Mouse (Mus musculus): ENCODE data around the gene Prkar2a. TPM values are rescaled to one million over a fixed set of nuclear protein-coding genes. Genes with fewer than 3 reads are reported as not detected.

Prkar2a gene
- polyA plus RNA-seq, 1 experiment from 2014 or later: 57.1 TPM

- Histone ChIP-seq H3K27me3 (peaks cover 17% of the 10 kb centered on the region), H3K4me2 (replicated peaks) (peak overlapping the region; percentile 81), H3K4me3 (no peak overlapping the region), H3K9ac (replicated peaks) (no peak overlapping the region), H3K36me3 (no peaks in the 10 kb centered on the region), H3K4me1 (peaks cover 31% of the 10 kb centered on the region), H3K27ac (replicated peaks) (no peak overlapping the region), H3K9me3 (no peaks in the 10 kb centered on the region)
- no peak for ATAC-seq (ENCODE audit: low FRiP score, low read depth)
- 89% methylated on average over 1 of the region's 1 CpGs for WGBS
These were observed 5.4 kb downstream of the Prkar2a start for GRCm38 (mm10) chr9:108694533-108694932.

- no peak overlapping the region for H3K4me3 ChIP-seq
- H3K4me2 ChIP-seq (replicated peaks): no peak overlapping the region
- H3K9ac ChIP-seq (replicated peaks): no peak overlapping the region
- no peak overlapping the region for H3K27ac ChIP-seq (replicated peaks)
- H3K9me3 ChIP-seq: no peaks in the 10 kb centered on the region
- no peaks in the 10 kb centered on the region for H3K36me3 ChIP-seq
- H3K27me3 ChIP-seq: no peaks in the 10 kb centered on the region
- no peak for ATAC-seq (ENCODE audit: low FRiP score, low read depth)
- H3K4me1 ChIP-seq: peaks cover 11% of the 10 kb centered on the region
These were observed 13.4 kb downstream of the Prkar2a start for GRCm38 (mm10) chr9:108702476-108702875.

DNA sequence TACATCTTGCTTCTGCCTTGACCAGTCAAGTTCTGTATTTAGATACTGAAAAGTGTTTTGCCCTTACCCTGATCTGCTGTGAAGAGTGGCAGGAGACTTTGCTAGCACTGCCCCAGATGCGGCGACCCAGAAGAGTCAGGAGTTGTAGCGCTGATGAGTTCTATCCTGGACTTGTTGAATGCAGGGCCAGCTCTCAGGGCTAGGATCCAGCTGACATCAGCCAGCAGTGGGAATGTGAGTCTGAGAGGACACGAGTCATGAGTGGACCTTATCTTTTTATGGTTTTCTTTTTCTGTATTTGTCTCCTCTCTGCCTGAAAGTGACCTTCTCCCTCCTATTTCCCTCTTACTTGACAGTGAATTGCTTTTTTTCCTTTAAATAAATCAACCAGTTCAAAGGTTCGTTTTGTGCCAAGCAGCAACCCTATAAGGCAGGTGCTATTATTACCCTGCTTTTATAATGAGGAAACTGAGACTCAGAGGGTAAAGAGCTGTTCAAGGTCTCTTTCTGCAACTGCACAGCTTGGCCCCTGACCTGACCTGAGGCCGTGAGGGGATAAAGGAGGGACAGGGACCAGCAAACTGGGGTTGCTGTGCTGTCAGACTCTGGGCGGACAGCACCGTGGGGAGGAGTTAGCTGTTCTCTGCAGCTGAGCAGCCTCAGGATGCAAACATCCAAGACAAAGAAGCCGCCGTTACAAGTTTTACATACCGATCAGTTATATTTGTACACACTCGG lies 14.4 kb downstream of the Prkar2a start:
- WGBS: 37% methylated on average over 12 of the region's 12 CpGs
- H3K9me3 ChIP-seq: no peaks in the 10 kb centered on the region
- H3K36me3 ChIP-seq: no peaks in the 10 kb centered on the region
- no peak for ATAC-seq (ENCODE audit: low FRiP score, low read depth)
- H3K4me2 ChIP-seq (replicated peaks): no peak overlapping the region
- no peak overlapping the region for H3K9ac ChIP-seq (replicated peaks)
- H3K27me3 ChIP-seq: no peaks in the 10 kb centered on the region
- 0 out of 2 replicates have a peak overlapping the region, but pooled peaks have one; percentile 22 for H3K27ac ChIP-seq (replicated peaks)
- H3K4me1 ChIP-seq: peaks cover 11% of the 10 kb centered on the region
- no peak overlapping the region for H3K4me3 ChIP-seq

GRCm38 (mm10) chr9:108704591-108704990 lies 15.5 kb downstream of the Prkar2a start:
- Histone ChIP-seq H3K4me2 (replicated peaks) (no peak overlapping the region), H3K9ac (replicated peaks) (no peak overlapping the region), H3K36me3 (no peaks in the 10 kb centered on the region), H3K4me1 (peaks cover 11% of the 10 kb centered on the region), H3K27me3 (no peaks in the 10 kb centered on the region), H3K4me3 (no peak overlapping the region), H3K9me3 (no peaks in the 10 kb centered on the region), H3K27ac (replicated peaks) (no peak overlapping the region)
- no peak for ATAC-seq (ENCODE audit: low FRiP score, low read depth)
- WGBS: 74% methylated on average over 7 of the region's 7 CpGs

DNA sequence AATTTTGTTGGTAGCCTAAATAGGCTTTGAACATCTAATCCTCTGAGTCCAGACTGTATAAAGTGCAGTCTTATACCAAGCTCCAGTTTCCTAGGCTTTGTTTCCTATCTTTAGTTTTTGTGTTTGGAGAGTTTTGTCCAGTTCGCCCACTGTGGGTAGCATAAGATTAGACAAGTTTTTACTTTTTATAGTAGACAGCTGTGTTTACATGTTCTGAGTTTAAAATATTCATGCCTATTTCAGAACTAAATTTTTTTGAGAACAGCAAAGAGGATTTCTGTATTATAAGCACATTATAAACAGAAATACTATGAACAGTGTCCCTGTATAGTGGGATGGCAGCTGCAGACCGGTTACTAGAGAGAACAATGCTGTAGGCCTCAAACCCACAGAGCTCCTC lies 18.1 kb downstream of the Prkar2a start:
- Histone ChIP-seq H3K27me3 (no peaks in the 10 kb centered on the region), H3K4me1 (peaks cover 11% of the 10 kb centered on the region), H3K9ac (replicated peaks) (no peak overlapping the region), H3K4me3 (no peak overlapping the region), H3K9me3 (no peaks in the 10 kb centered on the region), H3K36me3 (no peaks in the 10 kb centered on the region), H3K4me2 (replicated peaks) (no peak overlapping the region), H3K27ac (replicated peaks) (no peak overlapping the region)
- 89% methylated on average over 2 of the region's 2 CpGs for WGBS
- ATAC-seq (ENCODE audit: low FRiP score, low read depth): no peak

DNA sequence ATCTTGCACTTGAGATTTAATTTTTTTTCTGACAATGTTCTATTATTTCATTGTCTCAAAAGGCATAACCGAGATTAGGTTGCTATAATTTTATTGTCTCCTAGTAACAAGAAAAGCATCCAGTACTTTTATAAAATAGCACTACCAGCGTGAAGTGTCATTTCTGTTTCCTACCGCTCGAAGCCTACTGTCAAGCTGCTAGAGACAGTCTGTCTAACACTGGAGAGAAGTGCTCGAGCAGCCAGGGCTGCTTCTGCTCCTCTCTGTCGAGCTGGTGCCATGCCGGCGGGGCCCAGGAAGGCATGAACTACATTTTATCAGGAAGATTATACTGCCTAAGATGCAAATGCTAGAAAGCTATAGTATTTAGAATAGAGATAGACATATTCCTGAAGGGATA lies 19.7 kb downstream of the Prkar2a start:
- H3K4me1 ChIP-seq: peaks cover 6% of the 10 kb centered on the region
- no peak for ATAC-seq (ENCODE audit: low FRiP score, low read depth)
- no peak overlapping the region for H3K9ac ChIP-seq (replicated peaks)
- no peak overlapping the region for H3K27ac ChIP-seq (replicated peaks)
- H3K9me3 ChIP-seq: no peaks in the 10 kb centered on the region
- WGBS: 94% methylated on average over 8 of the region's 8 CpGs
- no peak overlapping the region for H3K4me2 ChIP-seq (replicated peaks)
- no peak overlapping the region for H3K4me3 ChIP-seq
- no peaks in the 10 kb centered on the region for H3K27me3 ChIP-seq
- H3K36me3 ChIP-seq: no peaks in the 10 kb centered on the region

- Histone ChIP-seq H3K27ac (replicated peaks) (no peak overlapping the region), H3K4me2 (replicated peaks) (no peak overlapping the region), H3K9me3 (no peaks in the 10 kb centered on the region), H3K4me3 (no peak overlapping the region), H3K36me3 (no peaks in the 10 kb centered on the region), H3K4me1 (no peaks in the 10 kb centered on the region), H3K9ac (replicated peaks) (no peak overlapping the region), H3K27me3 (no peaks in the 10 kb centered on the region)
- no peak for ATAC-seq (ENCODE audit: low FRiP score, low read depth)
- 85% methylated on average over 7 of the region's 7 CpGs for WGBS
These were observed 21.7 kb downstream of the Prkar2a start for GRCm38 (mm10) chr9:108710767-108711166.

- H3K27ac ChIP-seq (replicated peaks): no peak overlapping the region
- H3K36me3 ChIP-seq: 0 out of 2 replicates have a peak, but pooled peaks cover 9% of the 10 kb centered on the region
- H3K9me3 ChIP-seq: no peaks in the 10 kb centered on the region
- H3K27me3 ChIP-seq: no peaks in the 10 kb centered on the region
- ATAC-seq (ENCODE audit: low FRiP score, low read depth): no peak
- no peaks in the 10 kb centered on the region for H3K4me1 ChIP-seq
- H3K9ac ChIP-seq (replicated peaks): no peak overlapping the region
- 92% methylated on average over 4 of the region's 4 CpGs for WGBS
- no peak overlapping the region for H3K4me3 ChIP-seq
- no peak overlapping the region for H3K4me2 ChIP-seq (replicated peaks)
These were observed 27.1 kb downstream of the Prkar2a start for GRCm38 (mm10) chr9:108716199-108716598.

GRCm38 (mm10) chr9:108723751-108724150 lies 34.6 kb downstream of the Prkar2a start:
- ATAC-seq (ENCODE audit: low FRiP score, low read depth): no peak
- WGBS: 24% methylated on average over 2 of the region's 2 CpGs
- Histone ChIP-seq H3K9ac (replicated peaks) (no peak overlapping the region), H3K9me3 (no peaks in the 10 kb centered on the region), H3K4me3 (no peak overlapping the region), H3K4me2 (replicated peaks) (no peak overlapping the region), H3K27me3 (no peaks in the 10 kb centered on the region), H3K4me1 (no peaks in the 10 kb centered on the region), H3K36me3 (0 out of 2 replicates have a peak, but pooled peaks cover 16% of the 10 kb centered on the region), H3K27ac (replicated peaks) (no peak overlapping the region)

DNA sequence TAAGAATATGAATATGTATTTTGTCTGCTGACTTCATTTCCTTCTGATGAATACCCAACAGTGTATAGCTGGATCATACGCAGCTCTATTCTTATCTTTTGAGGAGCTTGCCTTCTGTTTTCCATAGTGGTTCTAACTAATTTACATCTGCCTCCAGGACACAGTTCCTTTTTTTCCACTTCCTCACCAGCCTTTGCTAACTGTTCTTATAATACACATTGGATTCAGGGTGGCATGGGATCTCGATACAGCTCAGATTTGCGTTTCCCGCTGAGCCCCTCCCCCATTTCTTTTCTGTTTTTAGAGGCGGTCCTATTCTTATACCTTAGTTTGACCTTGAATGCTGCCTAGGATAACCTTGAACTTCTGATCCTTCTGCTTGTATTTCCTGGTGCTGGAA lies 37.0 kb downstream of the Prkar2a start:
- Histone ChIP-seq H3K27ac (replicated peaks) (no peak overlapping the region), H3K9ac (replicated peaks) (no peak overlapping the region), H3K4me2 (replicated peaks) (no peak overlapping the region), H3K27me3 (no peaks in the 10 kb centered on the region), H3K36me3 (0 out of 2 replicates have a peak, but pooled peaks cover 11% of the 10 kb centered on the region), H3K9me3 (no peaks in the 10 kb centered on the region), H3K4me3 (no peak overlapping the region), H3K4me1 (no peaks in the 10 kb centered on the region)
- 91% methylated on average over 5 of the region's 5 CpGs for WGBS
- no peak for ATAC-seq (ENCODE audit: low FRiP score, low read depth)

DNA sequence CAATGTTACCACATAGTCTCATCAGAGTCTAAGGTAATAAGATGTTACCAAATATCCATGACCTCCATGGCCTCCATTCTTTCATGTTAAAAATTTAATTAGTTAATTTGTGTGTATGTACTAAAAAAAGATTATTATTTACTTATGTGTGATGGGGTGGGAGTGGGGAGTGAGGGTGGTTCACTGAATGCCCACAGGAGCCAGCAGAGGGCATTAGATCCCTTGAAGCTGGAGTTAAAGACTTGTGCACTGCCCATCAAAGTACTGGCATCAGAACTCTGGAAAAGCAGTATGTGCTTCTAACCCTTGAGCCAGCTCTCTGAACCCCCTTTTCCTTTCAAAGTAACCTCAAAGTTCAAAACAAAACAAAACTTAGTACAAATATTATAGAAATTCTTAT lies 39.9 kb downstream of the Prkar2a start:
- no peak overlapping the region for H3K27ac ChIP-seq (replicated peaks)
- 0 out of 2 replicates have a peak, but pooled peaks cover 12% of the 10 kb centered on the region for H3K36me3 ChIP-seq
- no peaks in the 10 kb centered on the region for H3K27me3 ChIP-seq
- ATAC-seq (ENCODE audit: low FRiP score, low read depth): no peak
- no peaks in the 10 kb centered on the region for H3K9me3 ChIP-seq
- H3K4me2 ChIP-seq (replicated peaks): no peak overlapping the region
- H3K4me1 ChIP-seq: no peaks in the 10 kb centered on the region
- H3K4me3 ChIP-seq: no peak overlapping the region
- no peak overlapping the region for H3K9ac ChIP-seq (replicated peaks)

GRCm38 (mm10) chr9:108732462-108732861 lies 43.3 kb downstream of the Prkar2a start:
- Histone ChIP-seq H3K9ac (replicated peaks) (no peak overlapping the region), H3K36me3 (peaks cover 34% of the 10 kb centered on the region), H3K27ac (replicated peaks) (no peak overlapping the region), H3K27me3 (no peaks in the 10 kb centered on the region), H3K4me1 (no peaks in the 10 kb centered on the region), H3K4me2 (replicated peaks) (no peak overlapping the region), H3K9me3 (no peaks in the 10 kb centered on the region), H3K4me3 (no peak overlapping the region)
- no peak for ATAC-seq (ENCODE audit: low FRiP score, low read depth)

GRCm38 (mm10) chr9:108734626-108735025 lies 45.5 kb downstream of the Prkar2a start:
- no peak for ATAC-seq (ENCODE audit: low FRiP score, low read depth)
- Histone ChIP-seq H3K27me3 (no peaks in the 10 kb centered on the region), H3K4me1 (no peaks in the 10 kb centered on the region), H3K27ac (replicated peaks) (no peak overlapping the region), H3K9ac (replicated peaks) (no peak overlapping the region), H3K4me2 (replicated peaks) (no peak overlapping the region), H3K36me3 (peaks cover 27% of the 10 kb centered on the region), H3K9me3 (no peaks in the 10 kb centered on the region), H3K4me3 (no peak overlapping the region)

Data from midbrain, embryonic 12.5 days (tissue).